Mouse (Mus musculus): Measurements from ENCODE around the gene Zranb1. TPM values are rescaled to one million over a fixed set of nuclear protein-coding genes. Genes with fewer than 3 reads are reported as not detected.

Zranb1 gene
- total and polyA plus RNA-seq, 3 experiments, result 11.3 to 17.6 (median 11.6) TPM

DNA sequence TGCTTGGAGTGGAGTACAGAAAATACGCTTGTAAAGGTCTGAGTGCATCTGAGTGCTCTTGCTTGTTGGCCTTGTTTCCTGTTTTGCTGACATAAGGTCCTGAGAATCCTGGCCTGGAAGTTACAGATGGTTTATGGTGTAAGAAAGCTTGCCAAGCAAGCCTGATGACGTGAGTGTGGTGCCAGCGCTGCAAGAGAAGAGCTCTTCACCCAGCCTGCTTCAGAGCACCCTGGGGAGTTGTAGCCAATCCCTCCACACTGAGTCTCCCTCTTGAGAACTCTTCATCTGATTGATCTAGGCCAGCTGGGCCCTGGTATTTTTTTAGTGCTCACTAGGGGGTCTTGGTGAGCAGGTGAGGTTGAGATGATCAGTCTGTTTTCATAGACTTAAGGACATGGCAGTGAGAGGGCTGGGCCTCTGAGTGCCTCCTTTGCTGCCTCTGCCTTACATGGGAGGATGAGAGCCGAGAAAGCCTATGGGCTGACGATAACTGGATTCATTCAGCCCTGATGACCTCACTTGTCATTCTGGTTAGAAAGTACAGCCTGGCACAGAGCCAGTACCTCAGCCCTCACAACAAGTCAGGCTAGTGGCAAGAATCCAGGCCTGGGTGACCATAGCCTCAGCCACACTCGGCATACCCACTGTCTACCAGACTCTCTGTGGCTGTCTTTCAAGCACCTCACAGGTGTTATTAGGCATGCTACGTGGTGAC, 35.9 kb upstream of the Zranb1 start:
- dilution Hi-C loops (cut with MboI; ENCODE audit: extremely low pct_ligation_motif_present, extremely low pct_unique_long_range_greater_than_20kb, low sequenced_read_pairs) (no loop called here), in situ Hi-C loops (cut with MboI; ENCODE audit: low pct_ligation_motif_present, low pct_unique_long_range_greater_than_20kb, low sequenced_read_pairs) (no loop called here)
- Histone ChIP-seq H3K36me3 (replicated peaks in 1 of 2; ENCODE audit: control insufficient read depth in 1 of 2, insufficient read depth in 1 of 2, low read length in 1 of 2) (no peaks in the 10 kb centered on the region), H3K27me3 (replicated peaks) (no peaks in the 10 kb centered on the region), H3K4me3 (replicated peaks in 1 of 3; ENCODE audit: low read depth in 2 of 3, low read length in 2 of 3, poor library complexity in 1 of 3) (no peak overlapping the region), H3K4me2 (ENCODE audit: insufficient read depth, low read depth, poor library complexity, severe bottlenecking) (no peak overlapping the region), H3K9me3 (replicated peaks; ENCODE audit: low read length) (peaks cover 3% of the 10 kb centered on the region), H3K4me1 (ENCODE audit: control insufficient read depth in 1 of 2, insufficient read depth in 2 of 2) (no peaks in the 10 kb centered on the region), H3K27ac (ENCODE audit: insufficient read depth, low read depth) (no peak overlapping the region), H3K9ac (ENCODE audit: insufficient read depth, low read depth) (no peak overlapping the region), H3K79me2 (replicated peaks; ENCODE audit: control insufficient read depth, extremely low read depth, insufficient read depth, poor library complexity, severe bottlenecking) (no peaks in the 10 kb centered on the region)
- TF ChIP-seq MEF2A (IDR thresholded peaks at IDR 0.05; ENCODE audit: borderline replicate concordance, low read depth, low read length) (no peak), CHD1 (IDR thresholded peaks at IDR 0.05; ENCODE audit: low read depth, low read length) (no peak), E2F4 (IDR thresholded peaks at IDR 0.05; ENCODE audit: insufficient replicate concordance, low read depth, low read length) (no peak), GABPA (IDR thresholded peaks at IDR 0.05; ENCODE audit: insufficient replicate concordance, low read depth, low read length) (no peak), MAZ (IDR thresholded peaks at IDR 0.05; ENCODE audit: low read depth, low read length) (no peak), NRF1 (IDR thresholded peaks at IDR 0.05; ENCODE audit: low read depth, low read length) (no peak), IRF4 (IDR thresholded peaks at IDR 0.05; ENCODE audit: low read depth, low read length) (no peak), MYC (IDR thresholded peaks at IDR 0.05; ENCODE audit: low read depth, low read length) (no peak)
- no peak for DNase-seq (ENCODE audit: extremely low read depth)

DNA sequence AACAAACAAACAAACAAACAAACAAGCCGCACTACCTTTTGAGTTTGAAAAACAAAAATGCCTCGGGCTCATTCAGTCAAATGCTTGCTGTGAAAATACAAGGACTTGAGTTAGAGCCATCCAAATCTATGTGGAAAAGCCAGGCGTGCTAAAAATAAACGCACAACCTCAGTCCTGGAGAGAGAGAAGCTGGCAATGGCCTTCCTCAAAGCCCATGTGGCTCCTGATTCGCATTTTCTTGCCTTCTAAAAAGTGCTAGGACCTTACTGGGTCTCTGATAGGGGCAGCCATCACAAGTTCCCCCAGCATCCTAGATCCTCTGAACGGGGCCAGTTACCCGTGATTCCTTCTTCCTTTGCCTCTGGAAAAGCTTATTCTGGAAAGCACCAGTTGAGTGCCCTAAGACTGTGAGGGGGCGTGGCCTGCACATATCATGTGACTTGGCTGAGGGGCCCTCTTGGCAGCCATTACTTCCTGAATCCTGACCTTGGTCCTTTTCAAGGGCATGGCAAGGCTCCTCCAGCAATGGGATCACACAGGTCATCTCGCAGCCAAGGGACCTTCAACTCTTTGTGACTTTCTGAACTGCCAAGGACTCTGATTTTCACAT, 34.6 kb upstream of the Zranb1 start:
- H3K9ac ChIP-seq (ENCODE audit: insufficient read depth, low read depth), result no peak overlapping the region
- H3K4me3 ChIP-seq (replicated peaks in 1 of 3; ENCODE audit: low read depth in 2 of 3, low read length in 2 of 3, poor library complexity in 1 of 3), result no peak overlapping the region
- in situ Hi-C loops (cut with MboI; ENCODE audit: low pct_ligation_motif_present, low pct_unique_long_range_greater_than_20kb, low sequenced_read_pairs) (no loop called here), dilution Hi-C loops (cut with MboI; ENCODE audit: extremely low pct_ligation_motif_present, extremely low pct_unique_long_range_greater_than_20kb, low sequenced_read_pairs) (no loop called here)
- peaks cover under 1% of the 10 kb centered on the region for H3K27me3 ChIP-seq (replicated peaks)
- no peak overlapping the region for H3K4me2 ChIP-seq (ENCODE audit: insufficient read depth, low read depth, poor library complexity, severe bottlenecking)
- no peak for DNase-seq (ENCODE audit: extremely low read depth)
- TF ChIP-seq NELFE (IDR thresholded peaks at IDR 0.05; ENCODE audit: low read depth, low read length) (no peak), USF1 (IDR thresholded peaks at IDR 0.05; ENCODE audit: low read depth, low read length) (peak; percentile 6; the same call in 1 of the 2 replicates)
- H3K27ac ChIP-seq (ENCODE audit: insufficient read depth, low read depth), result no peak overlapping the region
- no peaks in the 10 kb centered on the region for H3K79me2 ChIP-seq (replicated peaks; ENCODE audit: control insufficient read depth, extremely low read depth, insufficient read depth, poor library complexity, severe bottlenecking)
- H3K4me1 ChIP-seq (ENCODE audit: control insufficient read depth in 1 of 2, insufficient read depth in 2 of 2), result no peaks in the 10 kb centered on the region
- peaks cover 3% of the 10 kb centered on the region for H3K9me3 ChIP-seq (replicated peaks; ENCODE audit: low read length)
- no peaks in the 10 kb centered on the region for H3K36me3 ChIP-seq (replicated peaks in 1 of 2; ENCODE audit: control insufficient read depth in 1 of 2, insufficient read depth in 1 of 2, low read length in 1 of 2)

DNA sequence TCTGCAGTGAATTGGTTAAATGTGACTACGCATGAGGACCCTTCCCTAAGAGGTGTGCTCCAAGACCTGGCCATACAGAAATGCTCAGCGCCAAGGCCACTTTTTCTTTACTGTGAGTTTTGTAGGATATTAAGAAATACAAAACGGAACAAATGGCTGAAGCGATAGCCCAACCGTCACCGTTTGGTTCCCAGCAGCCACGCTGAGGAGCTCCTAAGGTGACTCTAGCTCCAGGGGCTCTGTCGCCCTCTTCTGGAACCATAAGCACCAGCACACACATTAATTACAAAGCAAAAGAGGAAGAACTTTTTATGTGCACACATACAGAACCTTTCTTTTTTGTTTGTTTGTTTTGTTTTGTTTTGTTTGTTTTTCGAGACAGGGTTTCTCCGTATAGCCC, 33.7 kb upstream of the Zranb1 start:
- Histone ChIP-seq H3K9ac (ENCODE audit: insufficient read depth, low read depth) (no peak overlapping the region), H3K4me2 (ENCODE audit: insufficient read depth, low read depth, poor library complexity, severe bottlenecking) (no peak overlapping the region), H3K9me3 (replicated peaks; ENCODE audit: low read length) (peaks cover 3% of the 10 kb centered on the region), H3K4me1 (ENCODE audit: control insufficient read depth in 1 of 2, insufficient read depth in 2 of 2) (no peaks in the 10 kb centered on the region), H3K27me3 (replicated peaks) (peaks cover 4% of the 10 kb centered on the region), H3K4me3 (replicated peaks in 1 of 3; ENCODE audit: low read depth in 2 of 3, low read length in 2 of 3, poor library complexity in 1 of 3) (no peak overlapping the region), H3K36me3 (replicated peaks in 1 of 2; ENCODE audit: control insufficient read depth in 1 of 2, insufficient read depth in 1 of 2, low read length in 1 of 2) (no peaks in the 10 kb centered on the region), H3K79me2 (replicated peaks; ENCODE audit: control insufficient read depth, extremely low read depth, insufficient read depth, poor library complexity, severe bottlenecking) (no peaks in the 10 kb centered on the region), H3K27ac (ENCODE audit: insufficient read depth, low read depth) (no peak overlapping the region)
- dilution Hi-C loops (cut with MboI; ENCODE audit: extremely low pct_ligation_motif_present, extremely low pct_unique_long_range_greater_than_20kb, low sequenced_read_pairs), result no loop called here
- peak; percentile 17 for DNase-seq (ENCODE audit: extremely low read depth)
- in situ Hi-C loops (cut with MboI; ENCODE audit: low pct_ligation_motif_present, low pct_unique_long_range_greater_than_20kb, low sequenced_read_pairs), result no loop called here
- TF ChIP-seq CTCF (conservative IDR thresholded peaks at IDR 0.05 in 1 of 2, IDR thresholded peaks at IDR 0.05 in 1 of 2; ENCODE audit: low read depth in 2 of 2, low read length in 2 of 2), result peak in 1 of 2 experiments; percentile 33; a peak in 2 of 4 replicates
- TF ChIP-seq TCF12 (IDR thresholded peaks at IDR 0.05; ENCODE audit: low read depth, low read length), result no peak
- TF ChIP-seq ZC3H11A (IDR thresholded peaks at IDR 0.05; ENCODE audit: low read depth, low read length), result no peak
- no peak for TF ChIP-seq MYC (IDR thresholded peaks at IDR 0.05; ENCODE audit: low read depth, low read length)
- TF ChIP-seq GABPA (IDR thresholded peaks at IDR 0.05; ENCODE audit: insufficient replicate concordance, low read depth, low read length), result no peak
- TF ChIP-seq CHD2 (IDR thresholded peaks at IDR 0.05; ENCODE audit: low read length), result no peak
- TF ChIP-seq MAFK (IDR thresholded peaks at IDR 0.05; ENCODE audit: insufficient replicate concordance, low read length), result no peak
- TF ChIP-seq ELF1 (IDR thresholded peaks at IDR 0.05; ENCODE audit: low read depth, low read length), result no peak
- TF ChIP-seq POLR2A (IDR thresholded peaks at IDR 0.05; ENCODE audit: low read depth, low read length), result no peak
- peak; percentile 12 for TF ChIP-seq RAD21 (IDR thresholded peaks at IDR 0.05; ENCODE audit: low read depth, low read length)
